Mouse (Mus musculus) limb, embryonic 13.5 days (tissue): ENCODE data around the gene Pfkfb4. TPM values are rescaled to one million over a fixed set of nuclear protein-coding genes. Genes with fewer than 3 reads are reported as not detected.

Experiments used
- ATAC-seq: fragments of 200-750 bp; cut with Nextera tagmentation; 2 replicates; pipeline ENCODE4 v1.8.0; 2017; ENCODE audit warnings: low read depth, moderate number of reproducible peaks, moderate TSS enrichment; ENCODE audit not compliant: low FRiP score
- H3K27ac ChIP-seq: fragments of 300-500 bp; sonication (generic); 2 replicates; pipeline ENCODE4 v1.5.1; 2015; ENCODE audit warnings: inconsistent platforms, mild to moderate bottlenecking, moderate library complexity
- H3K27me3 ChIP-seq: fragments of 300-500 bp; sonication (generic); 2 replicates; pipeline ENCODE4 v1.6.1; 2015; ENCODE audit warnings: mild to moderate bottlenecking, inconsistent platforms
- H3K36me3 ChIP-seq: fragments of 300-500 bp; sonication (generic); 2 replicates; pipeline ENCODE4 v1.6.1; 2015; ENCODE audit warnings: inconsistent platforms, mild to moderate bottlenecking, moderate library complexity
- H3K4me1 ChIP-seq: fragments of 300-500 bp; sonication (generic); 2 replicates; pipeline ENCODE4 v1.6.1; 2015; ENCODE audit warnings: inconsistent platforms
- H3K4me2 ChIP-seq: fragments of 300-500 bp; sonication (generic); replicated peaks from 2 replicates; pipeline ENCODE4 v1.6.1; 2015; ENCODE audit warnings: inconsistent platforms, mild to moderate bottlenecking, moderate library complexity
- H3K4me3 ChIP-seq: fragments of 300-500 bp; sonication (generic); 2 replicates; pipeline ENCODE4 v1.5.1; 2015; ENCODE audit warnings: moderate library complexity, mild to moderate bottlenecking, inconsistent platforms
- H3K9ac ChIP-seq: fragments of 300-500 bp; sonication (generic); 2 replicates; pipeline ENCODE4 v1.6.1; 2015; ENCODE audit warnings: mild to moderate bottlenecking, inconsistent platforms
- H3K9me3 ChIP-seq: fragments of 300-500 bp; sonication (generic); 2 replicates; pipeline ENCODE4 v1.6.1; 2016; ENCODE audit warnings: inconsistent platforms
- WGBS: fragments of 180-500 bp; shearing (Covaris S2); methylation state at CpG from one replicate; pipeline ENCODE4 v1.1.7; 2015; 5-methylcytosine and 5-hydroxymethylcytosine counted together
- polyA plus RNA-seq: library from polyadenylated mRNA; unstranded; fragments of >200 nt; fragmentation: Nextera tagmentation; extraction: Ambion mirVana; gene quantifications from 2 replicates; pipeline ENCODE4 v1.2.1, GENCODE M21; 2015

Pfkfb4 gene
- polyA plus RNA-seq: 12.3 and 14.6 TPM in 2 replicates

- H3K4me1 ChIP-seq: peaks cover 47% of the 10 kb centered on the region
- no peaks in the 10 kb centered on the region for H3K36me3 ChIP-seq
- ATAC-seq: peak; percentile 94
- H3K9me3 ChIP-seq: no peaks in the 10 kb centered on the region
- peak within 1 kb of the TSS; percentile 62 for H3K4me3 ChIP-seq
- H3K9ac ChIP-seq: peak within 1 kb of the TSS; percentile 76
- H3K27ac ChIP-seq: peak within 1 kb of the TSS; percentile 90
- WGBS: 1% methylated on average over 31 of the region's 31 CpGs
- H3K27me3 ChIP-seq: no peaks in the 10 kb centered on the region
- peak within 1 kb of the TSS; percentile 87 for H3K4me2 ChIP-seq
These were observed at the start of gene Pfkfb4 for GRCm38 (mm10) chr9:108991428-108992084. Pfkfb4 (plus strand) TSS chr9:108991778.

GRCm38 (mm10) chr9:108945111-108945510, 46.5 kb upstream of the Pfkfb4 start:
- H3K4me3 ChIP-seq: no peak overlapping the region
- no peaks in the 10 kb centered on the region for H3K9me3 ChIP-seq
- H3K4me1 ChIP-seq: peaks cover 25% of the 10 kb centered on the region
- H3K9ac ChIP-seq: no peak overlapping the region
- no peak overlapping the region for H3K4me2 ChIP-seq
- WGBS: 73% methylated on average over 9 of the region's 9 CpGs
- peaks cover 96% of the 10 kb centered on the region for H3K36me3 ChIP-seq
- no peaks in the 10 kb centered on the region for H3K27me3 ChIP-seq
- no peak for ATAC-seq
- H3K27ac ChIP-seq: no peak overlapping the region

DNA sequence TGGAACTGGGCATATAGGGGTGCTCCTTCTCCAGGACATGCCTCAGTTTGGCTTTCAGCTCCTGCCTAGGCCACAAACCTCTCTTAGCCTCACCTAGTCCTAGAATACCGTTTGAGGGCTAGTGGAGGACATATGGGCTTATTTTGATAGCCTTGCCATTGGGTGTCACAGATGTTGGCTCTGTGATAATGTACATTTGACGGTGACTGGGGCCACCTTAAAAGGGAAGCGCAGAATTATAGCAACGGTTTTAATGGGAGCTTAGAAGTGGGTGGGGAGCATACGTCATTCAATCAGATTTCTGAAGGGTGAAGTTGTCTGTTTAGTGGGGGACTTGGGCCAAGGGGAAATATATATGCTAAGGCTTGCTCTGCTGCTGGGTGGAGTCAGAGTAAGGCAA, 46.0 kb upstream of the Pfkfb4 start:
- no peak overlapping the region for H3K4me3 ChIP-seq
- ATAC-seq: no peak
- H3K27ac ChIP-seq: no peak overlapping the region
- H3K4me1 ChIP-seq: peaks cover 29% of the 10 kb centered on the region
- H3K4me2 ChIP-seq: no peak overlapping the region
- H3K36me3 ChIP-seq: peaks cover 96% of the 10 kb centered on the region
- H3K27me3 ChIP-seq: no peaks in the 10 kb centered on the region
- 88% methylated on average over 5 of the region's 5 CpGs for WGBS
- H3K9me3 ChIP-seq: no peaks in the 10 kb centered on the region
- H3K9ac ChIP-seq: no peak overlapping the region

GRCm38 (mm10) chr9:108949231-108949966, 42.2 kb upstream of the Pfkfb4 start:
- peak overlapping the region; percentile 45; the same call in 1 of the 2 replicates for H3K9ac ChIP-seq
- ATAC-seq: peak; percentile 76
- H3K9me3 ChIP-seq: no peaks in the 10 kb centered on the region
- no peak overlapping the region for H3K4me3 ChIP-seq
- WGBS: 29% methylated on average over 13 of the region's 13 CpGs
- peak overlapping the region; percentile 91 for H3K27ac ChIP-seq
- peaks cover 23% of the 10 kb centered on the region for H3K27me3 ChIP-seq
- peaks cover 68% of the 10 kb centered on the region for H3K36me3 ChIP-seq
- peaks cover 40% of the 10 kb centered on the region for H3K4me1 ChIP-seq
- peak overlapping the region; percentile 37; the same call in 1 of the 2 replicates for H3K4me2 ChIP-seq

DNA sequence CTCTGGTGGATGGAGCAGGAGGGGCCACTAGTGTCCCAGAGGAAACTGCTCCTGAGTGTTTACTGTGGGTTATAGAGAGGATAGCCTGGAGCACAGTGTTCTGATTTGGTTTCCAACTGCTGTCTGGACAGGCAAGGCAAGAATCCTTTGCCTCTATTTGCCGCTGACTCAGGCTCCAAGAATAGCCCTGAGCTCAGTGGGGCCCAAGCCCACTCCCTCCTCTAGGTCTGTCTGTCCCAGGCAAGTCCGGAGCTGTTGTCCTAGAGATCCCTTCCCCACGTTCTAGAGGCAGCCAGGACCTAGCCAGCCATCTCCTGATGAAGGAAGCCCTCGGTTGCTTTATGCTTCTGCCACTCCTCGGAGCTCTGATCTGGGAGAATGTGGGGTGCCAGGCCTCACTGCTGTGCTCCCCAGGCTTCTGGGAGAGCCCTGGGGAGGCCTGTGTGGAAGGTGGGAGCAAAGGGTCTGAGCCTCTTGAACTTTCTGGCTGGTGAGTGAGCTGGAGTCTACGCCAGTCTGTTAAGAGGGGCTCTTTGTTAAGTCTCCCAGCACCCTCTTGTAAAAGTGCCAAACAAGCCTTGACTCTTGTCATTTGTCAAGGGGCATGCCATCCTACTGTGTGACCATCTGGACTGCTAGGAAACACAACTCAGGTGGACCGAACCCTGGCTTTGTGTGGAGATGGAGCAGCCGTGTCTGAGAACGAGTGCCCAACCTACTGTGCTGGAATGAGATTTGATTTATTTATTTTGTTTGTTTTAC, 41.4 kb upstream of the Pfkfb4 start:
- no peak overlapping the region; the same call in 1 of the 2 replicates for H3K9ac ChIP-seq
- H3K36me3 ChIP-seq: peaks cover 61% of the 10 kb centered on the region
- no peak; the same call in 1 of the 2 replicates for ATAC-seq
- H3K27ac ChIP-seq: peak overlapping the region; percentile 91
- H3K4me1 ChIP-seq: peaks cover 40% of the 10 kb centered on the region
- no peaks in the 10 kb centered on the region for H3K9me3 ChIP-seq
- 63% methylated on average over 9 of the region's 9 CpGs for WGBS
- no peak overlapping the region for H3K4me2 ChIP-seq
- H3K27me3 ChIP-seq: peaks cover 23% of the 10 kb centered on the region
- no peak overlapping the region for H3K4me3 ChIP-seq

DNA sequence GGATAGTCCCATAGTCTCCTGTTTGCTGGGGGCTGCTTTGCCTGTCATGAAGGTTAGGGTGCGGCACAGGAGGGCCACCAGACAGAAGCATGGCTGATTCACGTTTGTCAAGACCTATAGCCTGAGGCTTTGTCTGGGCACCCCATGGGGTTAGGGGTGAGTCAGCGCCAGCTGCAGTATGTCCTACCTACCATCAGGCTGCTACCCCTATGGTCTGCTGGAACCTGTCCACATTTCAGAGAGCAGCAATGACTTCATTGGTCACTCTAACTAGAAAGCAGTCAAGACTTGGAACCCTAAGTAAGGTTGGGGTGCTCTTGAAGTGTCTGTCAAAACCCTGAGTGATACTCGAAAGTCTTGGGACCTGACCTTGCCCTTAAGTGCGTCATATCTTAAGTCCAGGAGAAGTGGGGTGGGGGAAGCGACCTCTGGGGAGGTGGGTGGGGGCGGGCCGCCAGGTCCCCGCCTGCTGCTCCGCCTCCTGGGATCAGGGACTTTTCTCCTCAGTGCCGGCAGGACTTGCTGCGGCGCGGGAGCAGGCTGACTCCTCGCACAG, 38.4 kb upstream of the Pfkfb4 start, which contains the start of gene Col7a1:
Gene Col7a1, plus strand, starts transcription at position 506 of the 556 bp plus-strand sequence.
- Histone ChIP-seq H3K36me3 (peaks cover 31% of the 10 kb centered on the region), H3K9ac (peak within 1 kb of the TSS; percentile 62), H3K27ac (no peak within 1 kb of the TSS), H3K4me3 (peak within 1 kb of the TSS; percentile 34), H3K9me3 (no peaks in the 10 kb centered on the region), H3K4me2 (peak within 1 kb of the TSS; percentile 54), H3K4me1 (peaks cover 34% of the 10 kb centered on the region), H3K27me3 (peaks cover 23% of the 10 kb centered on the region)
- no peak for ATAC-seq
- WGBS: 12% methylated on average over 15 of the region's 15 CpGs

DNA sequence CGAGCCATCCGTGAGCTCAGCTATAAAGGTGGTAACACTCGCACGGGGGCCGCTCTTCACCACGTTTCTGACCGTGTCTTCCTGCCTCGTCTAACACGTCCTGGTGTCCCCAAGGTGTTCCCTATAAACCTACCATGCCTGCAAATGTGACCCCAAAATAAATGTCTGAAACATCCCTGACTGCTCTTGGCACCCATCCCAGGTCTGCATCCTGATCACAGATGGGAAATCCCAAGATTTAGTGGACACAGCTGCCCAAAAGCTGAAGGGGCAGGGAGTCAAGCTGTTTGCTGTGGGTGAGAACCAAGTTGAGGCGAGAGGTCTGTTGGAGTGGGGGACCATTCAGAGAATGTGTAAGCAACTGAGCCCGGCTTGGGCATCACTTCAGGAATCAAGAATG, 36.3 kb upstream of the Pfkfb4 start:
- Histone ChIP-seq H3K9me3 (no peaks in the 10 kb centered on the region), H3K27me3 (peaks cover 23% of the 10 kb centered on the region), H3K4me1 (peaks cover 13% of the 10 kb centered on the region), H3K36me3 (peaks cover 10% of the 10 kb centered on the region), H3K4me2 (no peak overlapping the region), H3K4me3 (no peak overlapping the region), H3K9ac (no peak overlapping the region), H3K27ac (no peak overlapping the region)
- 85% methylated on average over 11 of the region's 11 CpGs for WGBS
- ATAC-seq: no peak

GRCm38 (mm10) chr9:108955846-108956245, 35.7 kb upstream of the Pfkfb4 start:
- H3K9me3 ChIP-seq: no peaks in the 10 kb centered on the region
- peaks cover 5% of the 10 kb centered on the region; the same call in 1 of the 2 replicates for H3K36me3 ChIP-seq
- H3K4me1 ChIP-seq: peaks cover 11% of the 10 kb centered on the region; the same call in 1 of the 2 replicates
- H3K27ac ChIP-seq: no peak overlapping the region
- H3K4me3 ChIP-seq: no peak overlapping the region
- H3K27me3 ChIP-seq: peaks cover 23% of the 10 kb centered on the region
- no peak for ATAC-seq
- no peak overlapping the region for H3K9ac ChIP-seq
- WGBS: 89% methylated on average over 11 of the region's 11 CpGs
- H3K4me2 ChIP-seq: no peak overlapping the region

- no peak for ATAC-seq
- Histone ChIP-seq H3K27ac (no peak overlapping the region), H3K9me3 (no peaks in the 10 kb centered on the region), H3K4me2 (no peak overlapping the region), H3K4me1 (no peaks in the 10 kb centered on the region), H3K9ac (no peak overlapping the region), H3K4me3 (no peak overlapping the region), H3K36me3 (no peaks in the 10 kb centered on the region), H3K27me3 (no peaks in the 10 kb centered on the region)
- WGBS: 64% methylated on average over 3 of the region's 3 CpGs
These were observed 28.0 kb upstream of the Pfkfb4 start for GRCm38 (mm10) chr9:108963577-108963976.

DNA sequence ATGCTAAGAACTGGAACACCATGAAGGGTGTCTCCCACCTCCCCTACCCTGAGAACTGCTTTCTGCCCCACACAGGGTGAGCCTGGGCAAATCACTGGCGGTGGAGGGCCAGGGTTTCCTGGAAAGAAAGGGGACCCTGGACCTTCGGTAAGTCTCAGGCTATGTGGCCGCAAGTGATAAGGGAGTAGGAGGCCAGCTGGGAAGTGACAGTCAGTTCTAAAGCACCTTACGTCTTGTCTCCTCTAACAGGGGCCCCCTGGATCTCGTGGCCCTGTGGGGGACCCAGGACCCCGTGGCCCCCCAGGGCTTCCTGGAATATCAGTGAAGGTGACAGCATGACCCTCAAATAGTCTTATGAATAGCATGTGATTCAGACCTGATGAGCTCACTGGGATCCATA, 27.2 kb upstream of the Pfkfb4 start:
- no peaks in the 10 kb centered on the region for H3K4me1 ChIP-seq
- ATAC-seq: no peak
- no peak overlapping the region for H3K4me2 ChIP-seq
- no peak overlapping the region for H3K4me3 ChIP-seq
- WGBS: 80% methylated on average over 6 of the region's 6 CpGs
- no peaks in the 10 kb centered on the region for H3K36me3 ChIP-seq
- H3K9me3 ChIP-seq: no peaks in the 10 kb centered on the region
- H3K27me3 ChIP-seq: no peaks in the 10 kb centered on the region
- H3K9ac ChIP-seq: no peak overlapping the region
- no peak overlapping the region for H3K27ac ChIP-seq

- no peak overlapping the region for H3K4me2 ChIP-seq
- H3K4me1 ChIP-seq: no peaks in the 10 kb centered on the region
- no peak overlapping the region for H3K4me3 ChIP-seq
- WGBS: 84% methylated on average over 8 of the region's 8 CpGs
- no peak for ATAC-seq
- H3K9ac ChIP-seq: no peak overlapping the region
- no peaks in the 10 kb centered on the region for H3K27me3 ChIP-seq
- no peak overlapping the region for H3K27ac ChIP-seq
- no peaks in the 10 kb centered on the region; the same call in 1 of the 2 replicates for H3K36me3 ChIP-seq
- H3K9me3 ChIP-seq: no peaks in the 10 kb centered on the region
These were observed 21.0 kb upstream of the Pfkfb4 start for GRCm38 (mm10) chr9:108970623-108971022.
